Mouse (Mus musculus): ENCODE measurements around the gene Lpar2. TPM values are rescaled to one million over a fixed set of nuclear protein-coding genes. Genes with fewer than 3 reads are reported as not detected.

Gene Lpar2
- total and polyA plus RNA-seq, 3 experiments = 0.74 to 3.0 (median 1.2) TPM

DNA sequence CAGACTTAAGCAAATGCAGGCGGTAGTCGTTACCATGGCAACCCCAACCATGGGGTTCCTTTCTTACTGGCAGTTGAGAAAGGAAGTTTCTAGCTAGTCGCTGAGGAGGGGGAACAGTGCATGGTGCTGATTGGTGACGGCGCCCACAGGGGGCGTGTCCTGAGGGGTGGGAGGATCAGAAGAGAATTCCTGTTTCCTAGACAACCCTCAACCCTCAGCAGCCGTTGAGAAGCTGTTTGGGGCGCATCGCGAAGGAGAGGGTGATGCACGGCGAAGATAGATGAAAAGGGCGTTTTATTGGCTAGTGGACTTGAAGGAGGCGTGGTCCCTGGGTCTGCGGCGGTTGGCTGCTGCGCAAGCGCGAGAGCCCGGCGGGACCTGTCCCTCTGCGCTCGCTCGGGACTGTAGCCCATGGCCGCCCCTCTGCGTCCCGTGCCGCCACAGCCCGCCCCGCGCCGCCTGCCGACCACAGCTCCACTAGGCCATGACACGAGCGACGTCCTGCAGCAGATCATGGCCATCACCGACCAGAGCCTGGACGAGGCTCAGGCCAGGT is 10.1 kb downstream of the Lpar2 start, which contains the start of gene Pbx4:
Gene Pbx4 (plus strand): TSS at position 194 of the 556 bp plus-strand sequence.
- Histone ChIP-seq H3K4me2 (ENCODE audit: insufficient read depth, low read depth, poor library complexity, severe bottlenecking) (peak within 1 kb of the TSS; percentile 95), H3K9me3 (replicated peaks; ENCODE audit: low read length) (no peaks in the 10 kb centered on the region), H3K9ac (ENCODE audit: insufficient read depth, low read depth) (peak within 1 kb of the TSS; percentile 48), H3K27ac (ENCODE audit: insufficient read depth, low read depth) (0 out of 2 replicates have a peak within 1 kb of the TSS, but pooled peaks have one; percentile 45), H3K27me3 (replicated peaks) (no peaks in the 10 kb centered on the region), H3K79me2 (replicated peaks; ENCODE audit: control insufficient read depth, extremely low read depth, insufficient read depth, poor library complexity, severe bottlenecking) (no peaks in the 10 kb centered on the region), H3K36me3 (replicated peaks in 1 of 2; ENCODE audit: control insufficient read depth in 1 of 2, insufficient read depth in 1 of 2, low read length in 1 of 2) (peaks cover 0 to 7% of the 10 kb centered on the region in 2 experiments), H3K4me3 (replicated peaks in 1 of 3; ENCODE audit: low read depth in 2 of 3, low read length in 2 of 3, poor library complexity in 1 of 3) (peak within 1 kb of the TSS; percentile 64 to 92 (median 67)), H3K4me1 (ENCODE audit: control insufficient read depth in 1 of 2, insufficient read depth in 2 of 2) (peaks cover 11 to 50% of the 10 kb centered on the region in 2 experiments)
- peak; percentile 99 for DNase-seq (ENCODE audit: extremely low read depth)
- TF ChIP-seq GABPA (IDR thresholded peaks at IDR 0.05; ENCODE audit: insufficient replicate concordance, low read depth, low read length) (no peak), BHLHE40 (IDR thresholded peaks at IDR 0.05; ENCODE audit: low read depth, low read length) (peak; percentile 88), MXI1 (IDR thresholded peaks at IDR 0.05; ENCODE audit: low read depth, low read length) (peak; percentile 38; the same call in 1 of the 2 replicates), TCF12 (IDR thresholded peaks at IDR 0.05; ENCODE audit: low read depth, low read length) (peak; percentile 49; the same call in 1 of the 2 replicates), NELFE (IDR thresholded peaks at IDR 0.05; ENCODE audit: low read depth, low read length) (0 out of 2 replicates have a peak, but pooled peaks have one; percentile 53), E2F4 (IDR thresholded peaks at IDR 0.05; ENCODE audit: insufficient replicate concordance, low read depth, low read length) (no peak), MAX (IDR thresholded peaks at IDR 0.05; ENCODE audit: low read length) (peak; percentile 64), IRF4 (IDR thresholded peaks at IDR 0.05; ENCODE audit: low read depth, low read length) (peak; percentile 66), MAFK (IDR thresholded peaks at IDR 0.05; ENCODE audit: insufficient replicate concordance, low read length) (no peak), NRF1 (IDR thresholded peaks at IDR 0.05; ENCODE audit: low read depth, low read length) (peak; percentile 94), CHD2 (IDR thresholded peaks at IDR 0.05; ENCODE audit: low read length) (0 out of 2 replicates have a peak, but pooled peaks have one; percentile 15), POLR2A (IDR thresholded peaks at IDR 0.05; ENCODE audit: low read depth, low read length) (peak; percentile 45; the same call in 1 of the 2 replicates), SIN3A (IDR thresholded peaks at IDR 0.05; ENCODE audit: low read length) (peak; percentile 37; the same call in 1 of the 2 replicates), CHD1 (IDR thresholded peaks at IDR 0.05; ENCODE audit: low read depth, low read length) (no peak), CTCF (conservative IDR thresholded peaks at IDR 0.05 in 1 of 2, IDR thresholded peaks at IDR 0.05 in 1 of 2; ENCODE audit: low read depth in 2 of 2, low read length in 2 of 2) (peak in 1 of 2 experiments; percentile 11; a peak in 1 of 4 replicates)
- in situ Hi-C loops (cut with MboI; ENCODE audit: low pct_ligation_motif_present, low pct_unique_long_range_greater_than_20kb, low sequenced_read_pairs) = no loop called here
- dilution Hi-C loops (cut with MboI; ENCODE audit: extremely low pct_ligation_motif_present, extremely low pct_unique_long_range_greater_than_20kb, low sequenced_read_pairs) = no loop called here

DNA sequence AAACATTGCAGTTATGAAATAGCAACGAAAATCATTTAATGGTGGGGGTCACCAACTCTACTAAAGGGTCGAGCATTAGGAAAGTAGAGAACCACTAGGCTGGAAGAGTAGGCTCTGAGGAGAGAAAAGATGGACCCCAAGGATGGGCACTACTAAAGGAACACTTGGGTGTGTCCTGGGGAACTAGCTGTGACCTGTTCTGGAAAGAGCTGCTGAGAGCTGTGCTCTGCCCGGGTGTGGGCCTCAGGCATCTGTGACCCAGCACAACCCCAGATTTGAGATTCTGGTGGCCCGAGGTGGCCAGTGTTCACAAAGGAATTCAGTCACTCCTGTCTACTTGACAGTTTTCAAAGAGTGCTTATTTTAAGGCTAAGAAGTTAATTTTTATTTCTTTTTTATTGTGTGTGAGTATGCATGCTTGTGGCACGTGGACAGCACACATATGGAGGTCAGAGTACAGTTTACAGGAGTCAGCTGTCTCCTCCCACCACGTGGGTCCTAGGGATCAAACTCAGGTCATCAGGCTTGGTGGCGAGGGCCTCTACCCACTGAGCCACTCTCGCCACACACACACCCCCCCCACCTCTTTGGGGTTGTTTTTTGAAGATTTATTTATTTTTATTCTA is 14.9 kb downstream of the Lpar2 start:
- H3K36me3 ChIP-seq (replicated peaks in 1 of 2; ENCODE audit: control insufficient read depth in 1 of 2, insufficient read depth in 1 of 2, low read length in 1 of 2) = peaks cover 0 to 7% of the 10 kb centered on the region in 2 experiments
- H3K4me3 ChIP-seq (replicated peaks in 1 of 3; ENCODE audit: low read depth in 2 of 3, low read length in 2 of 3, poor library complexity in 1 of 3) = no peak overlapping the region
- H3K27ac ChIP-seq (ENCODE audit: insufficient read depth, low read depth) = no peak overlapping the region
- no peak for DNase-seq (ENCODE audit: extremely low read depth)
- H3K27me3 ChIP-seq (replicated peaks) = no peaks in the 10 kb centered on the region
- in situ Hi-C loops (cut with MboI; ENCODE audit: low pct_ligation_motif_present, low pct_unique_long_range_greater_than_20kb, low sequenced_read_pairs) (no loop called here), dilution Hi-C loops (cut with MboI; ENCODE audit: extremely low pct_ligation_motif_present, extremely low pct_unique_long_range_greater_than_20kb, low sequenced_read_pairs) (no loop called here)
- TF ChIP-seq USF2 (conservative IDR thresholded peaks at IDR 0.05; ENCODE audit: low read depth, low read length) = no peak
- TF ChIP-seq EP300 (IDR thresholded peaks at IDR 0.05; ENCODE audit: low read length) = no peak
- TF ChIP-seq POLR2A (IDR thresholded peaks at IDR 0.05; ENCODE audit: low read depth, low read length) = no peak
- no peak for TF ChIP-seq HCFC1 (IDR thresholded peaks at IDR 0.05; ENCODE audit: low read depth, low read length)
- TF ChIP-seq MAZ (IDR thresholded peaks at IDR 0.05; ENCODE audit: low read depth, low read length) = no peak
- TF ChIP-seq CTCF (conservative IDR thresholded peaks at IDR 0.05 in 1 of 2, IDR thresholded peaks at IDR 0.05 in 1 of 2; ENCODE audit: low read depth in 2 of 2, low read length in 2 of 2) = no peak
- TF ChIP-seq IRF4 (IDR thresholded peaks at IDR 0.05; ENCODE audit: low read depth, low read length) = no peak
- TF ChIP-seq TBP (conservative IDR thresholded peaks at IDR 0.05; ENCODE audit: low read depth, low read length) = no peak
- TF ChIP-seq ZKSCAN1 (IDR thresholded peaks at IDR 0.05; ENCODE audit: borderline replicate concordance, low read depth, low read length) = no peak
- TF ChIP-seq BHLHE40 (IDR thresholded peaks at IDR 0.05; ENCODE audit: low read depth, low read length) = no peak
- TF ChIP-seq ELF1 (IDR thresholded peaks at IDR 0.05; ENCODE audit: low read depth, low read length) = no peak
- no peak for TF ChIP-seq JUND (conservative IDR thresholded peaks at IDR 0.05; ENCODE audit: low read depth, low read length)
- TF ChIP-seq POLR2AphosphoS2 (IDR thresholded peaks at IDR 0.05; ENCODE audit: low read depth, low read length) = no peak
- no peak for TF ChIP-seq MAX (IDR thresholded peaks at IDR 0.05; ENCODE audit: low read length)
- H3K9ac ChIP-seq (ENCODE audit: insufficient read depth, low read depth) = no peak overlapping the region
- H3K4me2 ChIP-seq (ENCODE audit: insufficient read depth, low read depth, poor library complexity, severe bottlenecking) = no peak overlapping the region
- no peaks in the 10 kb centered on the region for H3K79me2 ChIP-seq (replicated peaks; ENCODE audit: control insufficient read depth, extremely low read depth, insufficient read depth, poor library complexity, severe bottlenecking)
- H3K4me1 ChIP-seq (ENCODE audit: control insufficient read depth in 1 of 2, insufficient read depth in 2 of 2) = peaks cover 0 to 7% of the 10 kb centered on the region in 2 experiments; a peak in 2 of 4 replicates
- no peaks in the 10 kb centered on the region for H3K9me3 ChIP-seq (replicated peaks; ENCODE audit: low read length)
